Mouse (Mus musculus) left cerebral cortex, postnatal 36 days (tissue): ENCODE results near the gene Cd82. TPM values are rescaled to one million over a fixed set of nuclear protein-coding genes. Genes with fewer than 3 reads are reported as not detected.
A peak's percentile ranks its signal among the peaks of the same experiment; 100 is the strongest.

Source experiments
- DNase-seq, 2 experiments: peaks; one replicate each; pipeline ENCODE4 v3.0.0; 2021 to 2022; ENCODE audit warnings: low spot score in 2 of 2, mixed read lengths in 1 of 2
- intact Hi-C: fragments of 180-260 bp; cut with DNase I; formaldehyde crosslinking; loops from one replicate; pipeline ENCODE4 v1.15.1; 2025
- total RNA-seq, 2 experiments: library from RNA; stranded (reverse); gene quantifications; 2 replicates each; pipeline ENCODE4 v1.2.3; 2021

Gene Cd82
- total RNA-seq, 2 experiments from 2014 or later, result 16.7 to 19.4 TPM

DNA sequence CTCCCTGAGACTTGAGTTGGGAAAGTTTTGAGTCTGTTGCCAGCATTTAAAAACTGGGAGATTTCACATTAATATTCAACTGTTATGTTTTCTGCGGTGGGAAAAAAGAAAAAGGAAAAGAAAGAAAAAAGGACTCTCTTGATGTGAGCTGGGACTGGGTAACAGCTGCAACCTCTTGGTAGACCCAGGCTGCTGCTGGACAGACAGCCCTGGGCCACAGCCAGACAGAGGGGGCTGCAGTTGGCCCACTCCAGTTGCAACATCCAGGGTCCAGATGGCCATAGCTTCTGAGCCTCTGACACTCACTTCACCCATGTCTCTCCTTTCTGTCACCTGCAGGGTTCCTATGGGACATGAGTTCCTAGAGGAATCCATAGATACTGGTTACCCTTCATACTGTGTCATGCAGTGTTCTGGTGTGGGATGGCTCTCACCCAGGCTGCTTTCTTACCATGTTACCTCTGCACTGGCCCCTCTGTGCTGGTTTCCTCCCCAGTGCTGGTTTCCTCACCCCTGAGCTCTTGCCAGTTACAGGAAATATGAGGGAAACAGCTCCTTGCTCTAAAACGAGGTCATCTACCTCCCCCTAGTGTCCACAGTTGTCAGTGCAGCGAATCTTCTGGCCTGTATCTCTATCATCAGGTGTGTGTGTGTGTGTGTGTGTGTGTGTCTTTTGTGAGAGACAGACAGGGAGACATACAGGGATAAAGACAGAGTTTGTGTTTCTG is 8.1 kb upstream of the Cd82 start:
- intact Hi-C loops, result loop anchor here (1.0 to 10.0 kb wide), 3 partner anchors 50 to 344 kb away; no protein-coding TSS in a partner anchor
- peak; percentile 69 to 77 for DNase-seq

DNA sequence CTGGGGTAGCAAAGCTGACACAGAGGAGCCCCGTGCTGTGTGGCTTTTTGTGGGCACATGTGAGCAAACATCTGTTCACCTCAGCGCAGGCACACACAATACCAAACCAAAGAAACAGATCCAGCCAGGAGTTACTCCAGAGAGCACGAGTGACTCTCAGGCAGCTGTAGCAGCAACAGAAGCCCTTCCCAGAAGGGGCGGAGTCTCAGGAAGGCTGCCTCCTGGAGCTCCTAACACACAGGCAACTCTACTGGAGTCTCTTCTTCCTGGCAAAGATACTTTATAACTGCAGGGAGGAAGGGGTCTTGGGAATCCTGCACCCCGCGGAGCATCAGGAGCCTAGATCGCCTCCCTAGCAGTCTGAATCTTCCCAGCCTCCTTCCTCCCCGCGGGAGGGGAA is 7.2 kb upstream of the Cd82 start:
- intact Hi-C loops, result loop anchor here (2.0 to 10.0 kb wide), 2 partner anchors 253 to 345 kb away; no protein-coding TSS in a partner anchor
- peak in 1 of 2 experiments; percentile 23 for DNase-seq

DNA sequence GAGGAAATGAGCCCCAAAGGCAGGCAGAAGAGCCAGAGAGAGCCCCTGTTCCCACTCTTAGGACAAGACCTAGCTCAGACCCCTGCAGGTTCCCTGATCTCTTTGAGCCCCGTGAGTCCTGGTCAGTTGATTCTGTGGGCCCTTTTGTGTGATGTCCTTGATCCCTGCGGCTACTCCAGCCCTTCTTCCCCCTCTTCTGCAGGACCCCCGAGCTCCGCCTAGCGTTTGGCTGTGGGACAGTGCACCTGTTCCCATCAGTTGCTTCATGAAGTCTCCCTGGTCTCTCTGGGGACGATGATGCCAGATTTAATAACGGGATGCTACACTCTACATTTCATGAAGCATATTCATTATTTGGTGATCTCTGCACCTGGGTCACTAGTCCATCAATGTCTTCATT is 6.2 kb upstream of the Cd82 start:
- no peak for DNase-seq
- intact Hi-C loops, result no loop called here

DNA sequence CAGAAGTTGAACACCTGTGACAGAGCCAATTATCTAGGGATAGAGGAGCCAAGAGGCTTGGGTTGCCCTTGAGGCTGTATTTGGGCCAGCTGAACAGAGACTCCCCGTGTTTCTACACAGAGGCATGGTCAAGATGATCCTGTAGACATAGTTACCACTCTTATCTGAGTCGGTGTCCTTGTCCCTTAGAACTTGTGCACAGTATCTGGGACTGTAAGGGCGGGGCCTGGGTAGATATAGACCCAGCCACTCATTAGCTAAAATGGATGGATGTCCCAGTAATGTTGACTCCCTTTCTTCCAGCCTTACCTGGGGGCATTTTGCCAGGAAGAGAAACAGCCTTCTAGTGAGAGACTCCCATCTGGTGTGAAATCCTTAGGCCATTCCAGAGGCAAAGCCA is 3.4 kb upstream of the Cd82 start:
- intact Hi-C loops, result no loop called here
- DNase-seq, result no peak

DNA sequence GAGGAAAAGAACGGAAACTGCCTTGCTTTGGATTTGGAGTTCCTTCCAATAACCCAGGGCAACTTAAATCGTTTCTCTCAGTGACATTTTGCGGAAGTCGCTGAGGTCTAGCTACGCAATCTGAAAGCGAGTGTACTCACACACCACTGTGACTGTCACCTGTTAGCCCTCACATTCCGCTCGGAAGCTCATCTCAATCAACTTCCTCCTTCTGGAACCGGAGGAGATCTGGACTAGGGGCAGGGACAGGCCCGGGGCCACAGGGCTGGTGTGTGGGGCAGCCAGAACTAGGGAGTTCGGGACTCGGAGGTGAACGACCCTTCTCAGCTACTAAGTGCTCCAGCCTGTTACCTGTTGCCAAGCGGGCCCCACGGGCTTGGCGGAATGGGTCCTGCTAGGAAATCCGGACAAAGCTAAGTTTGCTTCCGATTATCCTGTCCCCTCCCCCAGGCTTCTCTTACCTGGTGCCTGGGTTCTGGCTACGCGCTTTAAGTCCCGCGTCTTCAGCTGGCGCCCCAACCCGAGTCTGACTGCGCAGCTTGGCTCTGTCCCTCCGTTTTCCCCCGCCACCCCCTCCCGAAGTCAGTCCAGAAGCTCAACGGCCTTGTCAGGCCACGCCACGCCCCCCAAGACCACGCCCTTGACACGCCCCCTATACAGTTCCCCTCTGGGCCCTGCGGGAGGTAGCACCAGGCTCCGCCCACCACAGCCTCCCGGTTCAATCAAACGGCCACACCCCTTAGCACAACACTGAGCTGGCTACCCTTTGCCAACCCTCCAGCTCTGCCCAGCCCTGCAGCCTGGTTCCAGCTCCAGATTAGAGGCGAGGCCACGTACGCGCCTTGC is 848 bp downstream of the Cd82 start:
- intact Hi-C loops, result no loop called here
- DNase-seq, result peak; percentile 70 to 73

DNA sequence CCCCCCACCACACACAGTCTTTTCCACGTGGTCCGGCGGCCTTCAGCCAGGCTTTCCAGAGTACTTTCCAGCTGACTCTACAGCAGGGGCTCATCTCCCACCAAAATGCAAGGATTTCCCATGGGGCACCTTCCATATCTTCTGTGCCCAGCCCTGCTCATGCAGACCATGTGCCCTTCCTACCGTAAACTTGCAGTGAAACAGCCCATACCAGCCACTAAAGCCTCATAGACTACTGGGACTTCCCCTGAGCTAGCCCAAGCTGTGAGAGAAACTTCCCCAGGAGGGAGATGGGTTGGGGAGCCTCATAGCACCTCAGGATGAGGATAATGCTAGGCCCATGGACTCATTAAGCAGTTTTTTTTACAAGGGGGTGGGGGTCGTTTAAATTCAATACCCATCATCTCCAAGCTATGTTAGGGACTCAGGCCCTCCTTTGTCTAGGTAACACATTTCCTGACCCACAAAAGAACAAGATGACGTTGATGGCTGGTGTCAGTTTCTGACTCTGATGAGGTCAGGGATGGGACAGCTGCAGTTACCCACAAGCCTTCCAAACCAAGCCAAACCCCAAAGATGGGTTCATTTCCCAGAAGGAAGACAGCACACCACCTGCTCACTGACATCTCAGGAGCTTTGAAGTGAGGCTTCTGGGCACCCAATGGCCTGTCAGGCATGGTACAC is 2.0 kb downstream of the Cd82 start:
- intact Hi-C loops, result no loop called here
- DNase-seq, result no peak

DNA sequence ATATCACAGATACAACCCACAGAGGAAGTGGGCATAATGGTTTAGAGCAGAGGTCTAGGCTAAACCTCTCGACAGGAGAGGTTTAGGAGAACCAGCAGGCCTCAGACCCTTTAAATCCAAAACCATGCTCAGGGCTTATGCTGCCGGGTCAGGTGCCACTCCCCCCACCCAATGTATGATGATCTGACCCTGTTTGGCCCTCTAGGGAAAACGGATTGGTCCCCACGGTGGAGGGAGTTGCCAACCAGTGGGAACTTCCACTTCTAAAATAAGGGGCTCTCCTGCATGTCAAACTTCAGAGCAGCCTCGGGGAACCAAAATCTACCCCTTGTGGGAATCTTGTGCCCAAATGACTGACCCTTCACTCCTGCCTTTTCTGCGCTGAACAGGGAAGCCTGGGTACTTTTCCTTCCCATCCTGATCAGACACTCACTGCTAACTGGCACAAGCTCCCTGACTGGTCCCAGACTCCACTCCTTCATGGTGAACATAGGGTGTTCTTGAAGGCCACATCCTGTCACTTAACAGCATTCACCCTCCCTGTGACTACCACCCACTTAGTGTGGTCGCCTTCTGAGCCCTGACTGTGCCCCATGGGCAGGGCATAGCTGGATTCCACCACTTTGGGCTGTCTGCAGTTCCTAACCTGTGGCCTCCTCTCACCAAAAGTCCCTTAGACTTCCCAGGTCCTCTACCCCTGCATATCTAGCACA is 3.6 kb downstream of the Cd82 start:
- intact Hi-C loops, result no loop called here
- DNase-seq, result no peak

DNA sequence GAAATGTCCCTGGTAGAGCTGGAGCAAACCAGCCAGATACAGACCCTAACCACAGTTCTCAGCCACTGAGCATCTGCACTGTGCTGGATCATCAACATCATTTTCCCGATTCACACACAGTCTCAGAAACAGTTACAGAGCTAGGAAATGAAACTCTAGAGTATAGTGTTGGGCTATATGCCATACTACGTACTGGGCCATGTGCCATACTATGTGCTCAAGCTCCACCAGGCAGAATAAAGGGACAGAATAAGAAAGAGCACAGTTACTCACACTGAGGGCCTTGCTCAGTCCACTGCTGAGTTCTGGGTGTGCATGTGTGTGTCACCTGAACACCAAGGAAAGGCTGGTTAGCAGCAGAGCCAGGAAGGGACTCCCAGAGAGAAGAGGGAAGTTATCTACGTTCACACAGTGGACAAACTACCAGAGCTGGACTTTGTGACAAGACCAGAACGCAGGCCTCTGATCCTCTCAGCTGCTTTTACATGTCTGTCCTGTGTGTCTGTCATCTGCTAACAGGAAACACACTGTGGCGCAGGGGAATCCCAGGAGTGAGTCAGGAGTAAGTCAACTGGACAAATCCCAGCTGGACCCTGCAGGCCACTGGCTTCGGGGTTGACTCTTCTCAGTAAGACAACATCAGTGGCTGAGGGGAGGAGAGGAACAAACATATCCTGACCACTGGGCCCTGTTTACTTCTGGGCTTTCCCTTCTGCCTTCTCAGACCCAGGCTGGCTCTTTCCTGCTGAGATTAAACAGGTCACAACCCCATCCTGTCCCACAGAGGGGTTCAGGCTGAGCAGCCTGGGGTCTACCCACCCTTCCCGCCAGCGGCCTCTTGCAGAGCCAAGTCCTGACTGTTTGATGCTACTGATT is 4.4 kb downstream of the Cd82 start:
- no peak for DNase-seq
- intact Hi-C loops, result no loop called here

DNA sequence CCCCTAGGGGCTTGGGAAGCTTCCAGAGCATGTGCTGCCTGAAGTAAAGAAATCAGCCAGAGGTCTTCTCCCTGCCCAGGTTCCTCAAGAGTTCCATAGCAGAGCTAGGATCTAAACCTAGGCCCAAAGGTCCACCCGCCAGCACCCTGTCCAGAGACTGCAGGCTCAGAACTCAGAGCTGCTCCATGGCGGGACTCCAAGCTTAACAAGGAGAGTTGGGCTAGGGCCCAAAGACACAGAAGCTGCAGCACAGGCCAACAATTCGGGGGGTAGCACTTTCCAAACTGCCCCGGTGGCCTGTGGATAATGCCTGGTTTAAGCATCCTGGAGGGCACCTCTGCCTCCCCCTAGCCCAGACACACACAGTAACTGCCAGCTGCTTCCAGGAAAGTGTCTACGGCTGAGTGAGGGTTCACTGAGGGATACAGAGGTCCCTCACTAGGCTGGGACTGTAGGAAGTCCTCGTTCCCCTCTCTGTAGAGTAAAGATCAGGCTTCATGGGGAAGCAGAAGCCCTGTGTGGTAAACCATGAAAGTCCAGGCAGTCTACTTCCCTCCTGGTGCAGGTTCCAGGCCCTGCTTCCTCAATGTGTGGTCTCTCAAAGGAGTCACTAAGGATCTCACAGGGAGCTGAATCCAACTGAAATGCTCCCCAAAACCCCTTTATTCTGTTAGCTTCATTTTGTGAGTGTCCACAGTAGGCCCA is 5.4 kb downstream of the Cd82 start:
- no peak for DNase-seq

DNA sequence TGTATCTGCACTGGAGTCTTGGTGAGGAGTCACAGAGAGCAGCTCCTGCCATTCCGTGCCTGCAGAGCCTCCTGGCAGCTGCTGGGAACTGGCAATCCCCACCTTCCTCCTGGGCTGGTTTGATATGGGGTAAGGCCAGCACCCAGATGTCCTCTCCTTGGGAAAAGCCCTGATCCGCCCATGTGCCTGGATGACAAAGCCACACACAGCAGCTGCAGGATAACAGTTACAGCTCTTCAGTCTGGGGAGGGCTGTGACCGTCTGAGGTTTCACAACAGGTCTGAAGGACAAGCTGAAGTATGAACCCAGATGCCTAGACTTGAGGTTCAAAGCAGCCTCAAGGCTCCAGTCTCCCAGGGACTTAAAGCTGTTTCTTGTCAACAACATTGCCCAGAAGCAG is 6.8 kb downstream of the Cd82 start:
- no peak for DNase-seq
- intact Hi-C loops, result no loop called here

More for the DNA sequence above, 5.4 kb downstream of the Cd82 start:
- intact Hi-C loops, result no loop called here

DNA sequence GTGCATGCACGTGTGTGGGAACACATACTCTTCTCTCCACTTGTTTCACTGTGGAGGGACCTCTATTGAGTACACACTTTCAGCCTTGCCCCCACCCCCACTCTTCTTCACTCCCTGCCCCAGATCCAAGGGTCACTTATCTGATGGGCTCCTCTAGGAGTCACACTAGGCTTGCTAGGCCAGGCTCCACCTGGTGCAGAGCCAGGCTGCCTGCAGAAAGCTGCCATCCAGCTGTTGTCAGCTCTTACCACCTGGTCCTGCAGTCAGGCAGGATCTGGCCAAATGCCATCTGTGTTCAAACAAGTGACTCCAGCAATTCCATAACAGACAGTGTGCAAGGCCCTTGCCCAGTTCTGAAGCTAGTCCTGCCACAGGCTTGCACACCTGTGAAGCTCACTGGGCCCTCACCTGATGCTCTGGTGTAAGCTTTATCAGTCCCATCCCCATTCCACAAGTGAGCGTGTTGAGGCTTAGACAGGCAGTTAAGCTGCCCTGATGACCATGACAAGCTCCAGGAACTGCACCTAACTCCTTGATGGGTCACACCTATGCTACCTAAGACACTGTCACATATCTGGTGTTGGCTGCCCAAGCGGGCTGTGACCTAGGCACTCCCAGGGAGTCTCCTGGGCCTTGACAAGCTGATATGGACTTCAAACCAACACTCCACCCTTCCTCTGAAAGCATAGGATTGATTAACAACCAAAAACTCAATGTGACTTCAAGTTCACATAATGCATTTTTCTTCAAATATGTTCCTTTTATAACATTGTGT is 7.9 kb downstream of the Cd82 start:
- intact Hi-C loops, result no loop called here
- DNase-seq, result no peak

DNA sequence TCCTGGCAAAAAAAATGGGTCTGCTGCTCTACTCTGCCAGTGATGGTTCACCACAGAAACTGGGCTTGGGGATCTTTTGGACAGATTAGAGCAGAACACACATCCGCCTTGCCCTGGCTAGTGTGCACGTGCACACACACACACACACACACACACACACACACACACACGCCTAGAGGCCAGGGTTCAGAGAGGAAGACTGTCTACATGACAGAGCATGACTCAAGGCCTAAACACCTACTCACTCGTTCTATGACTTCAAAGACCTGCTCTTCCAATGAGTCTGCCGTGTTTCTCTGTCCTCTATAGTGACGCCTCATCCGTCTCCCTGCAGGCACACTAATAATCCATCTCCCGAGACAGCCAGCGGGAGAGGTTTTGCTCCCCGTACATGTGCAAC is 8.6 kb downstream of the Cd82 start:
- DNase-seq, result no peak
- intact Hi-C loops, result no loop called here

DNA sequence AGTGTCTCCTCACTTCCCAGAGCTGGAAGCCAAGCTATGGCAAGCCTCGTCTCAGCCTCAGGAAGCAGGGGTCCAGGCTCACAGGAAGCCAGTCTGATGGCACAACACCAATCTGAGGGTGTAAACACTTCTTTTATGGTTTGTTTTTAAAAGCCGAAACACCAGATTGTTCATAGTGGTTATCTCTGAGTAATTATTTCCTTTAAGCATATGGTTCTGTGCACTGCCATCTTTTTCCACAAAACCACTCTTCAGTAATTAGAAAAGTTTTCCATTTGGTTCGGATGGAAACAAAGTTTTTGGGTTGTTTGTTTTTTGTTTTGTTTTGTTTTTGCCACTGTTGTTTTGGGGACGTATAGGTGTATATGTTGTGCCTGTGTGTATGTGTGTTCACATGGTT is 9.9 kb downstream of the Cd82 start:
- DNase-seq, result no peak
- intact Hi-C loops, result no loop called here

DNA sequence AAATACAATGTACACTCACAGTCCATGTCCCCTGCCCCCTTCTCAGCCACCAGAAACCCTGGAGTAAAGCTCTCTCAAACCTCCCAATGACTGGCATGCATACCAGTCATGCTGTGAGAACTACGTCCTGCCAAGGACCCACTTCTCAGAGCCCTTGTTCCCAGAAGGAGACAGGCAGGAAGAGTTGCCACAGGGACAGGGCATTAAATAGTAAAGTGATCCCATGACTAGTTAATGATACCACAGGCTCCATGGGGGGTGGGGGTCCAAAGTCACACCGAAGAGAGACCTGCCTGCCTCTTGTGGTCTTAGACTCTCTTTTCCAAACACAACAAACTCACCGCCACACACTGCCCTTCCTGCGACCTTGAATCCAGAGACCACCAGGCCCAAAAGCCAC is 10.4 kb downstream of the Cd82 start:
- intact Hi-C loops, result no loop called here
- no peak for DNase-seq

DNA sequence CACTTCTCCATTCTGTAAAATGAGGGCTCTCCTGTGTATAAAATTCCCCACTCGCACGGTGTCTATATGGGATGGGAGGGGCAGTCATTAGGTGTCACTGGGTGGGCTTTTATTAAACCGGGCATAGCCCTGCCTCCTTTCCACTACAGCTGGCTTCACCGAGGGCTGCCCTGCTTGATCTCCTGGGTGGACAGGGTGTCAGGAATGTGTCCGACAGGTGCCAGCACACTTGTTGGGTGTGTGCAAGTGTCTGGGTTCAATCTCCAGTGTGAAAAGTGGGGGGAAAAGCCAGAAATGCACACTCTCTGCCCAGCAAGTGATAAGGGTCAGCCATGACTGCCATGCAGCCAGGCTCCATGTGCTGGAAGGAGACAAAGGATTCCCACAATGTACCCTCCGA is 10.9 kb downstream of the Cd82 start:
- DNase-seq, result no peak
- intact Hi-C loops, result no loop called here

DNA sequence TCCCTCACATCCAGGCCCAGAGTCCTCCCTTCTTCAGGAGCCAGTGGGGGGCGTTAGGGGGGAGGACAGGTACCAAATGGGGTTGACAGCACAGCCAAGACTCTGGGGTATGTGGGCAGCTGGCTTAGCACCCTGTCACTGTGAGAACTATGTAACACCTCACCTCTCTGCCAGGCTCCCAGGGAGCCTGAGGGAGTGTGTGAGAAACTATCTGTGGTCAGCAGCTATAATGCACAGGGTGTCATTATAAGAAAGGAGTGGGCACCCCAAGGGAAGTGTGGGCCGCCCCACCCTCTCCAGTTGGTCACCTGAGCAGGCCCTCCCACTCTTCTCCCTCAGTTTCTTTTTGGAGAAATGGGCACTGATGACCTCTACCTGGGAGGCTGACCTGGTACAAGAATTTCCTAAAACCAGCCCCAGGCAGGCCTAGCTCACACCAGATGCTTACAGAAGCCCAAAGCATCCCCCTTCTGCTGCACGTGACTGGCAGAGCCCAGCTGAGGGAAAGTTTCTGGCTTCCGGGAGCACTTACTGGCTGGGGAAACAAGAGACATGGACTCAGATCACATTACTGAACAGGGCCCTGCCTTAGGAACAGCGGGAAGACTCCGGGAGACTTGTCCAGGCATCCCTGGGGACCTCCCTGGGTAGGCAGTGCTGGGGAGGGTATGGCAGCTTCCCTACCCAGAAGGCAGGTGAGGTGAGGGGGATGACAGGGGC is 11.6 kb downstream of the Cd82 start:
- intact Hi-C loops, result no loop called here
- no peak for DNase-seq

DNA sequence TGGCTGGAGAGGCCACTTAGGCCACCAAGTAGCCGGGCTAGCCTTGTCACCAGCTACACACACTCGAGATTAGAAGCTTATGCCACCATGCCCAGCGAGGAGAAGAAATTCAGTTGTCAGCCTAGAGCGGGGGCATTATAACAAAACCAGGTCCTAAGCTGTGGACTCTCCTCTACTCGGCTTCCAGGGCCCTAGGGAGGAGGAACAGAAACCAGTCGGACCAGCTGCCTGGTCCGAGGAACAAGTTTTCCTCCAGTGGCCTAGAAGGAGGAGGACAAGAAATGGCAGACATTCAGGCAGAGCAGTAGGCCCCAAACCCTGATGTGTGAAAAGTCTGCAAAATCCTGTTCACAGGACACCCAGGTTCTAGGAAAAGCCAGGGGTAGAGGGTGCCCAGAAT is 12.2 kb downstream of the Cd82 start:
- no peak for DNase-seq
- intact Hi-C loops, result no loop called here
